Mouse (Mus musculus) monocyte, adult 2 months (primary cell): Measurements from ENCODE around the gene Ppp2r5a.

Experiments
- DNase-seq, 2 experiments: peaks; one replicate each; pipeline ENCODE4 v3.0.0; 2022; ENCODE audit warnings: low spot score in 2 of 2, low read depth in 1 of 2

Gene Ppp2r5a

GRCm38 (mm10) chr1:191381955-191382736, 20.9 kb downstream of the Ppp2r5a start:
- DNase-seq: no peak

- no peak for DNase-seq
Observed at GRCm38 (mm10) chr1:191380843-191381242, 22.2 kb downstream of the Ppp2r5a start.

GRCm38 (mm10) chr1:191378080-191378479, 25.0 kb downstream of the Ppp2r5a start:
- DNase-seq: no peak

- DNase-seq: no peak
Observed at GRCm38 (mm10) chr1:191375644-191375998, 27.5 kb downstream of the Ppp2r5a start.

- no peak for DNase-seq
Observed at GRCm38 (mm10) chr1:191374993-191375643, 28.0 kb downstream of the Ppp2r5a start.

- no peak for DNase-seq
Observed at GRCm38 (mm10) chr1:191369140-191369539, 33.9 kb downstream of the Ppp2r5a start.

GRCm38 (mm10) chr1:191368193-191368592, 34.9 kb downstream of the Ppp2r5a start:
- DNase-seq: no peak

- DNase-seq: no peak
Observed at GRCm38 (mm10) chr1:191364477-191364876, 38.6 kb downstream of the Ppp2r5a start.

- DNase-seq: no peak
Observed at GRCm38 (mm10) chr1:191362412-191362811, 40.7 kb downstream of the Ppp2r5a start.

- no peak for DNase-seq
Observed at GRCm38 (mm10) chr1:191359478-191359877, 43.6 kb downstream of the Ppp2r5a start.

- no peak for DNase-seq
Observed at GRCm38 (mm10) chr1:191356936-191357335, 46.1 kb downstream of the Ppp2r5a start.

GRCm38 (mm10) chr1:191353836-191354235, 49.2 kb downstream of the Ppp2r5a start:
- DNase-seq: no peak

GRCm38 (mm10) chr1:191352786-191353488, 50.1 kb downstream of the Ppp2r5a start:
- DNase-seq: no peak

- DNase-seq: no peak
Observed at GRCm38 (mm10) chr1:191350355-191350754, 52.7 kb downstream of the Ppp2r5a start.

GRCm38 (mm10) chr1:191349486-191350037, 53.5 kb downstream of the Ppp2r5a start:
- DNase-seq: no peak

GRCm38 (mm10) chr1:191348996-191349395, 54.1 kb downstream of the Ppp2r5a start:
- DNase-seq: no peak

GRCm38 (mm10) chr1:191348592-191348991, 54.5 kb downstream of the Ppp2r5a start:
- DNase-seq: no peak

- DNase-seq: no peak
Observed at GRCm38 (mm10) chr1:191347602-191348001, 55.5 kb downstream of the Ppp2r5a start.

GRCm38 (mm10) chr1:191340530-191340929, 62.5 kb downstream of the Ppp2r5a start:
- no peak for DNase-seq

- DNase-seq: no peak
Observed at GRCm38 (mm10) chr1:191339876-191340275, 63.2 kb downstream of the Ppp2r5a start.

- DNase-seq: peak in 1 of 2 experiments; percentile 34
Observed at GRCm38 (mm10) chr1:191334500-191334899, 68.6 kb downstream of the Ppp2r5a start.

- no peak for DNase-seq
Observed at GRCm38 (mm10) chr1:191330356-191330755, 72.7 kb downstream of the Ppp2r5a start.
